Mouse (Mus musculus) CH12.LX (cell line): ENCODE measurements around the gene Dmrta2. TPM values are rescaled to one million over a fixed set of nuclear protein-coding genes. Genes with fewer than 3 reads are reported as not detected.

Source experiments
- DNase-seq: peaks from one replicate; pipeline ENCODE4 v3.0.0-alpha.2; 2013; ENCODE audit errors: extremely low read depth
- H3K27ac ChIP-seq: 2 replicates; pipeline ENCODE4 v1.5.1; 2012; ENCODE audit warnings: low read depth, mild to moderate bottlenecking, control low read depth, moderate library complexity; ENCODE audit not compliant: insufficient read depth
- H3K27me3 ChIP-seq: replicated peaks from 2 replicates; pipeline ENCODE3; 2012; ENCODE audit warnings: inconsistent platforms
- H3K36me3 ChIP-seq, 2 experiments: replicated peaks in 1 of 2; 2 replicates each; pipeline versions ENCODE3 to v1.6.1; 2012; ENCODE audit warnings: inconsistent platforms in 1 of 2, low read length in 1 of 2, mild to moderate bottlenecking in 1 of 2, mixed read lengths in 1 of 2, moderate library complexity in 1 of 2; ENCODE audit not compliant: control insufficient read depth in 1 of 2, insufficient read depth in 1 of 2
- H3K4me1 ChIP-seq, 2 experiments: 2 replicates each; pipeline ENCODE4 v1.6.1; 2012; ENCODE audit warnings: inconsistent platforms in 1 of 2, moderate library complexity in 1 of 2; ENCODE audit not compliant: insufficient read depth in 2 of 2, control insufficient read depth in 1 of 2
- H3K4me2 ChIP-seq: 2 replicates; pipeline ENCODE4 v1.6.1; 2012; ENCODE audit warnings: low read depth, mild to moderate bottlenecking, control low read depth; ENCODE audit not compliant: poor library complexity, insufficient read depth, severe bottlenecking
- H3K4me3 ChIP-seq, 3 experiments: fragments of 150-350 bp in 1 of 3; sonication (generic) in 1 of 3; replicated peaks in 1 of 3; 2 replicates each; pipeline versions ENCODE3 to v1.5.1; 2011 to 2012; ENCODE audit warnings: low read depth in 2 of 3, low read length in 2 of 3, mild to moderate bottlenecking in 2 of 3, moderate library complexity in 2 of 3, control low read depth in 1 of 3, improper control_type of control experiment in 1 of 3, inconsistent platforms in 1 of 3, mixed read lengths in 1 of 3; ENCODE audit not compliant: poor library complexity in 1 of 3
- H3K79me2 ChIP-seq: replicated peaks from 2 replicates; pipeline ENCODE4 v1.6.1; 2012; ENCODE audit warnings: mild to moderate bottlenecking, moderate library complexity; ENCODE audit not compliant: control insufficient read depth, poor library complexity, insufficient read depth, severe bottlenecking; ENCODE audit errors: extremely low read depth
- H3K9ac ChIP-seq: 2 replicates; pipeline ENCODE4 v1.6.1; 2012; ENCODE audit warnings: low read depth, mild to moderate bottlenecking, control low read depth, moderate library complexity; ENCODE audit not compliant: insufficient read depth
- H3K9me3 ChIP-seq: replicated peaks from 2 replicates; pipeline ENCODE3; 2012; ENCODE audit warnings: low read length, inconsistent platforms, mixed read lengths
- CHD1 ChIP-seq: IDR thresholded peaks from 2 replicates; pipeline ENCODE4 v1.6.1; 2012; ENCODE audit warnings: low read depth, low read length, improper control_type of control experiment, inconsistent platforms
- CHD2 ChIP-seq: IDR thresholded peaks from 2 replicates; pipeline ENCODE4 v1.6.1; 2011; ENCODE audit warnings: low read length, improper control_type of control experiment
- ELF1 ChIP-seq: IDR thresholded peaks from 2 replicates; pipeline ENCODE4 v1.6.1; 2014; ENCODE audit warnings: low read depth, mild to moderate bottlenecking, inconsistent platforms, low read length, improper control_type of control experiment
- EP300 ChIP-seq: IDR thresholded peaks from 2 replicates; pipeline ENCODE4 v1.6.1; 2011; ENCODE audit warnings: low read length, improper control_type of control experiment
- ETS1 ChIP-seq: conservative IDR thresholded peaks from 2 replicates; pipeline ENCODE4 v1.6.1; 2012; ENCODE audit warnings: low read depth, mild to moderate bottlenecking, inconsistent platforms, low read length, improper control_type of control experiment, moderate library complexity
- HCFC1 ChIP-seq: IDR thresholded peaks from 2 replicates; pipeline ENCODE4 v1.6.1; 2012; ENCODE audit warnings: low read depth, mild to moderate bottlenecking, inconsistent platforms, low read length, improper control_type of control experiment
- IRF4 ChIP-seq: IDR thresholded peaks from 2 replicates; pipeline ENCODE4 v1.6.1; 2014; ENCODE audit warnings: low read depth, mild to moderate bottlenecking, inconsistent platforms, low read length, improper control_type of control experiment
- MAFK ChIP-seq: IDR thresholded peaks from 2 replicates; pipeline ENCODE4 v1.6.1; 2011; ENCODE audit warnings: low read length, improper control_type of control experiment; ENCODE audit not compliant: insufficient replicate concordance
- MAX ChIP-seq: IDR thresholded peaks from 2 replicates; pipeline ENCODE4 v1.6.1; 2011; ENCODE audit warnings: low read length, improper control_type of control experiment
- MXI1 ChIP-seq: IDR thresholded peaks from 2 replicates; pipeline ENCODE4 v1.6.1; 2011; ENCODE audit warnings: mild to moderate bottlenecking, low read depth, low read length, improper control_type of control experiment
- MYC ChIP-seq: IDR thresholded peaks from 2 replicates; pipeline ENCODE4 v1.6.1; 2011; ENCODE audit warnings: low read depth, mild to moderate bottlenecking, improper control_type of control experiment, low read length
- POLR2AphosphoS2 ChIP-seq: IDR thresholded peaks from 2 replicates; pipeline ENCODE4 v1.6.1; 2011; ENCODE audit warnings: low read depth, low read length, improper control_type of control experiment
- SIN3A ChIP-seq: IDR thresholded peaks from 2 replicates; pipeline ENCODE4 v1.6.1; 2012; ENCODE audit warnings: low read length, improper control_type of control experiment, inconsistent platforms
- UBTF ChIP-seq: IDR thresholded peaks from 2 replicates; pipeline ENCODE4 v1.6.1; 2012; ENCODE audit warnings: low read depth, mild to moderate bottlenecking, inconsistent platforms, low read length, improper control_type of control experiment, moderate library complexity
- ZC3H11A ChIP-seq: IDR thresholded peaks from 2 replicates; pipeline ENCODE4 v1.6.1; 2012; ENCODE audit warnings: low read depth, mild to moderate bottlenecking, inconsistent platforms, low read length, improper control_type of control experiment
- dilution Hi-C: fragments of 300-500 bp; cut with MboI; formaldehyde crosslinking; loops from 2 replicates; pipeline ENCODE4 v1.14.3; 2020; ENCODE audit warnings: low sequenced_read_pairs; ENCODE audit not compliant: extremely low pct_unique_long_range_greater_than_20kb, extremely low pct_ligation_motif_present
- in situ Hi-C: fragments of 300-500 bp; cut with MboI; formaldehyde crosslinking; loops from 3 replicates; pipeline ENCODE4 v1.14.3; 2019; ENCODE audit warnings: low sequenced_read_pairs, low pct_ligation_motif_present, low pct_unique_long_range_greater_than_20kb, mixed read lengths
- polyA plus RNA-seq: library from polyadenylated mRNA; unstranded; fragments of >175 nt; gene quantifications from 2 replicates; pipeline ENCODE4 v1.2.1, GENCODE M21; 2012; ENCODE audit warnings: low read depth; ENCODE audit not compliant: insufficient read length
- total RNA-seq, 2 experiments: library from RNA; depleted of rRNA; stranded (reverse); fragments of 300-350 nt in 1 of 2; fragments of >200 nt in 1 of 2; gene quantifications; 2 replicates each; pipeline ENCODE4 v1.2.3; 2012 to 2014

Dmrta2 gene
- total and polyA plus RNA-seq, 3 experiments: 0.04 to 0.13 TPM; not detected in 1

DNA sequence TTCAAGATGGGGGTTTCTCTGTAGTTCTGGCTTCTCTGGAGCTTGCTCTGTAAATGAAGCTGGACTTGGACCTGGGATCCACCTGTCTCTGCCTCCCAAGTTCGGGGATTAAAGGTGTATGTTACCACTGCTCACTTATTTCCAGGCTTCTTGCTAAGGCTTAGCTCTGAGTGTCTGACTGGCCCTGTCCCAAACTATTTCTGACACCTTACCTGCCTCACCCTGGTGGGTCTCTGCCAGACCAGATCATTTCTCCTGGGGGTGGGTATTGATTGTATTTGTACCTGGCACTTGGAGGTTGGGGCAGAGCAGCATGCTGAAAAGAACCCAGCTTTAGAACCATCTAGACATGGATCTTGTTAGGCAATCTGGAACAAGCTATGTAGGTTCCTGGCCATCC, 51.6 kb downstream of the Dmrta2 start:
- no peaks in the 10 kb centered on the region for H3K4me1 ChIP-seq
- H3K36me3 ChIP-seq: no peaks in the 10 kb centered on the region
- TF ChIP-seq MAX (no peak), IRF4 (no peak), UBTF (no peak), EP300 (no peak), ZC3H11A (no peak), SIN3A (no peak), MXI1 (no peak), POLR2AphosphoS2 (no peak), CHD2 (no peak), CHD1 (no peak), MAFK (no peak), HCFC1 (no peak), MYC (no peak), ETS1 (no peak), ELF1 (no peak)
- H3K4me2 ChIP-seq: no peak overlapping the region
- in situ Hi-C loops: no loop called here
- no peak overlapping the region for H3K9ac ChIP-seq
- dilution Hi-C loops: no loop called here
- H3K27me3 ChIP-seq: peaks cover 13% of the 10 kb centered on the region
- no peak for DNase-seq
- no peak overlapping the region for H3K4me3 ChIP-seq
- H3K9me3 ChIP-seq: no peaks in the 10 kb centered on the region
- H3K27ac ChIP-seq: no peak overlapping the region
- no peaks in the 10 kb centered on the region for H3K79me2 ChIP-seq
